Mouse (Mus musculus) thymus, postnatal 0 days (tissue): Measurements from ENCODE around the gene Rhoh. TPM values are rescaled to one million over a fixed set of nuclear protein-coding genes. Genes with fewer than 3 reads are reported as not detected.
A peak's percentile ranks its signal among the peaks of the same experiment; 100 is the strongest.

Experiments
- DNase-seq: peaks from one replicate; pipeline ENCODE4 v3.0.0-alpha.2; 2015; ENCODE audit warnings: low spot score
- polyA plus RNA-seq: library from polyadenylated mRNA; unstranded; fragments of >200 nt; fragmentation: Nextera tagmentation; extraction: Ambion mirVana; gene quantifications from 2 replicates; pipeline ENCODE4 v1.2.1, GENCODE M21; 2015

The Rhoh gene
- polyA plus RNA-seq, 1 experiment from 2014 or later = 206 TPM

DNA sequence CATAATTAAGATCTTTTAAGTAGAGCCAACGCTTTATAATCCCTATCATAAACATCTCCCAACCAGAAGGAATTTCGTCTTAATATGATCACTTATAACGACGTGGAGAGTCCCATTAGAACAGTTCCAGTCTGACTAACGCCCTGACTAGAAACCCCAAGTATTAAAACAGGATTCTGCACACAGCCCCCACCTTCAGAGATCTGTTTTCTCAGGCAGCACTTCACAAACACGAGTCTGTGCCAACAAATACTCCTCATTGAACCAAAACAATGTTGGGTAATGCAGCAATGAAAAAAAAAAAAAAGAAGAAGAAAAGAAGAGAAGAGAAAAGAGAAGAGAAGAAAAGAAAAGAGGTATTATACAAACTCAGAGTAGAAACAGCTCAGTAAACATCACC lies 1.6 kb upstream of the Rhoh start:
- no peak for DNase-seq

DNA sequence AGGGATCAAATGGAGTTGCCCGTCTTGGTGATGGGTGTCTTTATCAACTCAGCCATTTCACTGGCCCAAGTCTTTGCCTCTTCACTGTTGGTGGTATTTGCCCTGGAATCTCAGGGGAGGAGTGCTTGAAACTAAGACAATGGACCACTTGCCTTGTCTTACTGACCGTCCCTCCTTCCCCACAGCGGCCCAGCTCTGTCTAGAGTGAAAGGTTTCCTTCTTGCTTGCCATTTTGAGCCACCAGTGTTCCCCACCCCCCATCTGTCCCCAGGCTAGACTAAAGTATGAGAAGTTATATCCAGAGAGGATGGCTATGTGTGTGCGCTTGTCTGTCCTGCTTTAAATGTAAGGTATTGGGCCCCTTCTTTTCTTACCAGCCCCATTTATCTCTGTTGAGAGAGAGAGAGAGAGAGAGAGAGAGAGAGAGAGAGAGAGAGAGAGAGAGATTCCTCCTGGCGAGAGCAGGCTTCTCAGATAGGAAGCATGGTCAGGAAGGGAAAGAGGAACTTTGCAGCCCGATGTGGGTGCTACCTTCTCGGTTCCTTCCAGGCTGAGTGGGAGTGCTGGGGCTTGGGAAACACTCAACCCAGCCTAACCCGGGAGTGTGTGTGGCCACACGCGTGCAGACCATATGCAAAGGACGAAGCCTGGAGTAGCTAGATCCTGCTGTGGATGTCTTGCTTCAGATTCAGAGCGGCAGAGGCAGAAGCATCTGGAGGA lies 572 bp upstream of the Rhoh start:
- DNase-seq = peak; percentile 37

DNA sequence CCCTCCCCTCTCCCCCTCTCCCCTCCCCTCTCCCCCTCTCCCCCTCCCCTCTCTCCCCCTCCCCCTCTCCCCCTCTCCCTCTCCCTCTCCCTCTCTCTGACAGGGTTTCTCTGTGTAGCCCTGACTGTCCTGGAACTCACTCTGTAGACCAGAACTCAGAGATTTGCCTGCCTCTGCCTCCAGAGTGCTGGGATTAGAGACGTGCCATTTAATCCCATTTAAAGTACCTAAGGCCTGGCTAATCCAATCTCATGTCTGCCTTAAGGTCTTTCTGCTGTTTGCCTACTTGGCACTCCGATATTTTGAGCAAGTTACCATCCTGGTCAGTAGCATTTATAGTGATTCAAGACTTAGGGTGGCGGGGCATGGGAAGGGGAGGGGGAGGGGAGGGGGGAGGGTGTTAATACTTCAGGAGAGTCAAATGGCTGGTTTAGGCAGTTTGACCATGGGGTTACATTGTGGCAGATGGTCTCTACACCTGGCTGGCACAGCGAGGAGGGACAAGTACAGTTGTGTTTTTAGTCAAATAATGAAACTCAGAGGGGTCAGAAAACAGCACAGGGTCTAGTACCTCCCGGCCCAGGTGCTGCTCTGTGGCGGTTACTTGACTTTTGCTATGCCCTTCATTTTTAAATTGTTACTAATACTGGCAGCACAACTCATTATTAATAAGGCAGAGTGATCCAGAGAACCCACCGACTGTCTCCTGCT lies 1.4 kb downstream of the Rhoh start:
- DNase-seq = peak; percentile 23

DNA sequence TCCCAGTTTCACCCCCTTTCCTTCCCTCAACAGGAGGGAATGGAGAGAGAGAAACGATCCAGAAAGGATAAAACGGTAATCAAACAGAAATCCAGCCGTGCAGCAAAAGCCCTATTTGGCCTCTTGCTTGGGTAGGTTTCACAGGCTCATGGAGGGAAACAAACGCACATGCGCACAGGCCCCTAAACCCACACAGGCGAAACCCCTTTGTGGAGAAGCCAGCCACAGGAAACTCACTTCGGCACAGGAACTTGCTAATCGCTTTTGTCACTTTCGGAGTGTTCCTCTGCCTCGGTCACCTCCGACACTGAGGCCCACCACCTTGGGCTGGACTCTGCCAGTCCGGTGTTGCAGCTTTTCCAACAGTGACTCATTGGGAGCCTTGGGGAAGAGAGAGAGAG lies 2.3 kb downstream of the Rhoh start:
- peak; percentile 95 for DNase-seq

DNA sequence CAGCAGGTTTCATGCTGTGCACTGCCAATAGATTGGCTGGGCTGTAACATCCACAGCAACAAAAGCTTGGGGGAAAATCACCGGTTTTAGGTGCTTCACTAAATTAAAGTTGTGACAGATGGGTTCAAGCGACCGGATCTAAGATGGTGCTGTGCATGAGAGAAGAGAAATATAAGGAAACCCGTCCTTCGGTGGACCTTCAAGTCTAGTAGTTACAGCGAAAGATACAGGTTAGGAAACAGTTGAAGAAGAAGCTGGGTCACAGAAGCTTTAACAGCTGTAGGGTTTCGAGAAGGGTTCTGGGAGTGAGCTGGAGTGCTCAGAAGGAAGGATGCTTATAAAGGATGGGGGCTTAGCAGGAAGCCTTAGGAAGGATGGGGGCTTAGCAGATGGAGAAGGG lies 3.5 kb downstream of the Rhoh start:
- DNase-seq = peak; percentile 38

DNA sequence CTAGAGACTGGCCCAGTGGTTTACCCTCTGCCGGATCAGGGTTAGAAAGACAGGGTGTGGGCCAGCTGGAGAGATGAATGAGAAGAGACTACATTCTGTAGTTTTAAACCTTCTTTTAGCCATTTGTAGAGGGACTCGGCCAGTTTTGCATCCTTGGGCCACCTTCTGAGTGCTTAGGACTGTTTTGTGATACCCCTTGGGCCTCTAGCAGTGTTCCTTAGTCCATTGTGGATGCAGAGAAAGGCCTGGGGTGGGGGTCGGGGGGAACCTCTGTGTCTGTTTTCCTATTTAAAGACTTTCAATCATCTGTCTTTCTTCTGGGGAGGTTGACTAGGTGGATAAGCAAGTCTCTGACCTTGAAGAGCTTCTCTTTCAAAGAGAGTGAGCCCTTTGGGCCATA lies 3.9 kb downstream of the Rhoh start:
- DNase-seq = peak; percentile 23

DNA sequence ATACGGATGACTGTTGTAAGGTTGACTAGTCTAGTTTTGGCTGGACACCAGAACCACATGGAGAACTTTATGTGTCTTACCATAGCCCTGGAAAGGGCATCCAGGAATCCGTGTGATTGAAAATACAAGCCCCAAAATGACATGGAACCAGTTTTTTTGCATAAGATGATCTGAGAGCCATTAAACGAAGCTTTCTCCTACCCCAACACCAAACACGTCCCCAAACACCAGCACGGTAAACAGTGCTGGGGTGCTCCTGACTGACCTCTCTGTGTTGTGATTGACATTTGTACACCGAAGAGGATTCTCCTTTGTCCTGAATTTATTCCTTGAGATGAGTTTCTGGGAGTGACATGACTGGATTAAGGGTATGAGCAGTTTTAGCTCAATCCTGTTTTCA lies 5.6 kb downstream of the Rhoh start:
- no peak for DNase-seq

DNA sequence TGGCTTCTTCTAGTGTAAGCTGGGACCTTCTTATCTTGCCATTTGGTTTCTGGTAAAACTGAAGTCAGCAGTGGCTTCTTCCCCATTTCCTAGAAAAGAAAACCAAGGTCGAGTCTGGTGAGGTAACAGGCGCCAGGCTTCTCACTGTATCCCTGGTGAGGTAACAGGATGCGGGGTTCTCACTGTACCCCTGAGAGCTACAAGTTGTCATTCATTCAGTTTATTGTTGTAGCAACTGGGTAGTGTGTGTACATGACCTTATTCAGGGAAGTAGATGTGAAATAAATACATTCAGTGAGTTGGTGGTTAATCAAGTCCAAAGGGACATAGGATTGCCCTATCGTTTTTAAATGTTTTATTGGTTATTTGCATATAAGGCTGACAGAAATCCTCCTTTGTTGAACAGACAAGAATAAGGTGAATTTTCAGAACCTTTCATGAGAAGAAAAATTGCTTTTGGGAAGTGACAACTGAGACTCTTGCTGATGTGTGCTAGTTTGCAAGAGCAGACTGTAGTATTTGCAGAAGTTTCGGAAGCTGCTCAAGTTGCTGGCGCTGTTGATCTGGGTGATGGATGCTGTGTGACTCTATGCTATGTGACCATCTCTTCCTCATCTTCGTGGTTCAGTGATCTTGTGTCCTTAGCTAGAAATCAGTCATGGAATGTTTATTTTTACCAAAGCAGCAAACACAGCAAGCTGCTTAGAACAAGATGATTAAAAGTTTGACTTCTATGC lies 6.5 kb downstream of the Rhoh start:
- peak; percentile 59 for DNase-seq

DNA sequence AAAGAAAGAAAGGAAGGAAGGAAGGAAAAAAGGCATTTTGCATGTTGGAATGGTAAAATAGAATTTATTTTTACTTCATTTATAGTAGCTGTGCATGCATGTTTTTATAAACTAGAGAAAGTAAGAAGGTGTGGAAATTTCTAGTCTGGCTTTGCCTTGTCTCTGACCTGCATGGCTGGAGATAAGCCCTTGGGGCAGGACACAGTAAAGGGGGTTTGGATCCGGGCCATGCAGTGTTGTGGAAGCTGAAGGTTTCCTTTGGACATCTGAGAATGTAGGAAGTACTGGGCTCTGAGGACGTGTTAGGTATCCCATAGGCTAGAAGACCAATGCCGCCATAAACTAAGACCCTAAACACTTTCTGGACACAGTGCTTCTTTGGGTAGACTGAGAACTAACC lies 7.4 kb downstream of the Rhoh start:
- DNase-seq = no peak

DNA sequence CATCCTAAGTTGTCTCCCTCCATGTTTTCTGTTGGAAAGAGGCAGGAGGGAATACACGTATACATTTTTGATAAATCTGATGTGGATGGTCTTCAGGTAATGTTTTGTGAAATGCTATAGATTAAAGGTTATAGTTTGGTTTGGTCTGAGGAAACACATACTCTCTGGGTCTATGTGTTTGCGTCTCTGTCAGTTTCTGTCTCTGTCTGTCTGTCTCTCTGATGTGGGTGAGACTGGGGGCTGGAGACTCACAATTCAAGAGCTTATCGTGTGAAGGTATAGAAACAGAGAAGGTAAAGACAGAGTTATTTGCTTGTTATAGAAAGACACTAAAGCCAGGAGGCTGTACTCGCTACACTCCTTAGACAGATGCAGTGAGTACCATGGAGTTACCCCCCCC lies 8.6 kb downstream of the Rhoh start:
- no peak for DNase-seq

DNA sequence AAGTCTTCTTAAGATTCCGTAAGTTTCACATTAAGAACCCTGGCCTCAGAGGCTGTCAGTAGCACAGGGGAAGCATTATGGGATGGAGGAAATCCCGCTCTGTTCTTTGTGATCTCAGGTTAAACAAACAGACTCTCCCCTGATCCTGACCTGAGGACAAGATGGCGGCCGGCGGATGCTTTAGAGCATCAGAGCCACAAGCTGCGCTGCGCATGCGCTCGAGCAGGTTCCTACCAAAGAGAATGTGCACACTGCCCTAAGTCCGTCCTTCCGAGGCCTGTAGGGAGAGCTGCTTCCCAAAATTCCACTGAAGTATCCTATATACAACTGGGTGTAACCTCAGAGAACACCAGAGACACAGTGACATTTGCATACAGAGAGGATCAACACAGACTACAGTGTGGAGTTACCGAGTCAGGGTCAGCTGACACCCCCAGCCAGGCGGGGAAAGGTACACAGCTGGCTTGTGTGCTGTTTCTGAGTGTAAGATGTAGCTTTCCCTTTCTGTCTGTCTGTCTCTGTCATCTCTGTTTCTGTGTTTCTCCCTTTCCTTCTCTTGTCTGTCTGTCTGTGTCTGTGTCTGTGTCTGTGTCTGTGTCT lies 10.4 kb downstream of the Rhoh start:
- peak; percentile 32 for DNase-seq

DNA sequence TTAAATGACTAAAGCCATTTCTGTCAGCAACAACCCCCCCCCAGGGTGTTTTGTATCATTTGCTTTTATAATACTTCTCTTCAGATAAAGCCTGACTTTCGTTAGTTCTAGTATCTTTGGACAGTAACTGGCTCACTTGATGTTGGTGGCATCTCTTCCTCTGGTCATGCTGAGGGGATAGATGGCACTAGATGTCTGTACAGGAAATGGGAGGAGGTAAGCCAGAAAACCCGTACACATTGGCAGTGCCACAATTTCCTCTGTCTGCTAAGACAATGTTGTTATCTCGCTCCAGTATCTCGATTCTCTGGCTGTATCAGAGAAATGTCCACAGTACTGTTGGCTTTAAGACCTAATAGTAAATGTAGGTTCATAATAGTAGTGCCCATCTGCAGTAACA lies 12.2 kb downstream of the Rhoh start:
- DNase-seq = peak; percentile 35

DNA sequence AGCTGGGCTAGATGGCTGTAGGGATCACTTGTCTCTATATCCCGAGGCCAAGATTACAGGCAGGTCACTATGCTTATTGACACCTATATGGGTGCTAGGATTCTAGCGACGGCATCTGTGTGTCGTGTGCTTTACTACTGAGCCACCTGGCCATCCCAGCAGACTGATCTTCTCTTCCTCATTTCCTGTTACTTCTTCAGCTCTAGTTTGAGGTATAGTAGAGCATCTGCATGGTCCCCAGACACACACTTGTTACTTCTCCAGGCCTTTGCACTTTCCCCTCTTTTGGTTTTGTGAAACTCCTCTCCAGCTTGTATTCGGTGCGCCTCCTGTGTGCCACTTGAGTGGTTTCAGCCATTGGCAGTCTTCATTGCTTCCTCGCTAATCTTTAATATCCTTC lies 14.3 kb downstream of the Rhoh start:
- DNase-seq = peak; percentile 22

DNA sequence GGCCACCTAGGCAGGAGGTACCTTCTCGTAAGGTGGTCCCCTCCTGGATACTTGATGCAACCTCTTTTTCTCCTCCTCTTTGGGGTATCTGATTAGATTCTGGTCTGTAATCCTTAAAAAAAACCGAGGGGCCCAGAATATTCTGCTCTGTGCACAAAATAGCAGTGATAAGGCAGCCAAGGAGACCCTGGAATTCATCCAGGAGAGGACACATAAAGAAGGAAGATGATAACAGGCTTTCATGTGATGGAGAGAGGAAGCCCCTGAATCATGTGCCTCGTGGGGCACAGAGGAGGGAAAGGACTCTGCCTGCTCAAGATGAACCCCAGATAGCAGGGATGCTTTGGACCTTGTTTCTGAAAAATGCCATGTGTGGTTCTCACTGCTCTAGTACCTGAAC lies 17.4 kb downstream of the Rhoh start:
- no peak for DNase-seq

DNA sequence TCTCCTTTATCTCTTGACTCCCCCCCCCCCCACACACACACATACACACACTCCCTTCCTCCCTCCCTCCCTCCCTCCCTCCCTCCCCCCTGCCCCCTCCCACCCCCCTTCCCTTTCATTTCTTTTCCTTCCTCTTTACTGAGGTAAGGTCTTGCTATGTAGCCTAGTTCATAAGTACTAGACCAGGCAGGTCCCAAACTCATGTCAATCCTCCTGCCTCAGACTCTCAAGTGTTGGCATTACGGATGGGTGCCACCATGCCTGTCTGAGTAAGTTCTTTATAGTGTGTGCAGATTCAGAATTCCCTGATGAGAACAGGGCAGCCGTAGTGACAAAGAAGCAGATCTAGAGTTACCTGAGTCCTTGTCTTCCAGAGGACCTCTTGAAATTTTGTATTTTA lies 20.2 kb downstream of the Rhoh start:
- DNase-seq = no peak

DNA sequence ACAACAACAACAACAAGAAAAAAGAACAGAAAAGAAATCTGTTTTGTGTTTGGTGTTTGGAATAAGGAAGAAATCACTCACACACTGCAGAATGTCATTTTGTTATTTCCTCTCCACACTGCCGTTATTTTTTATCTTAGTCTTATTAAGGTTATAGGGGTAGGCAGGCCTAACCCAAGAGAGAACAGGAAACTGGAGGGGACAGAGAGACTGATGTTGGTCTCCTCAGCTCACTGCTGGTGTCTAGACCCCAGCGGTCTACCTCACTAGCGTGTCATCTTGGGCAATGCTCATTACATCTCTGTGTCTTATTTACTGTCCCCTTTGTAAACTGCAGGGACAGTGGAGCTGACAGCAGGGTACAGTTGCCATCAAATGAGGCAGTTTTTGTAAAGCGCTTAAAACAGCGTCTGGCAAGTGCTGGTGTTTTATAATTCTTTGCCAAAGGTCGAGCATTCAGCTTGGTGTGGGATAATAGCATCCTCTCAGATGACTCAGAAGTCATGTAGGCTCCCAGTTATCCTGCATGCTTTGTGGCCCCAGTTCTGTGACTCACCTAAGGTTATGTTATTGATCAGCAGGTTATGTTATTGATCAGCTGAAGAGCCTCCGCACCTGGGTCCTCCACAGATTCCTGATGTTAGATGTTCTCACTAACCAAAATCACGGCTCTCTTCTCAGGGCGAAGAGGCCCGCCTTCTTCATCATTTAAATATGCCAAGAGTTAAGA lies 21.6 kb downstream of the Rhoh start:
- no peak for DNase-seq

DNA sequence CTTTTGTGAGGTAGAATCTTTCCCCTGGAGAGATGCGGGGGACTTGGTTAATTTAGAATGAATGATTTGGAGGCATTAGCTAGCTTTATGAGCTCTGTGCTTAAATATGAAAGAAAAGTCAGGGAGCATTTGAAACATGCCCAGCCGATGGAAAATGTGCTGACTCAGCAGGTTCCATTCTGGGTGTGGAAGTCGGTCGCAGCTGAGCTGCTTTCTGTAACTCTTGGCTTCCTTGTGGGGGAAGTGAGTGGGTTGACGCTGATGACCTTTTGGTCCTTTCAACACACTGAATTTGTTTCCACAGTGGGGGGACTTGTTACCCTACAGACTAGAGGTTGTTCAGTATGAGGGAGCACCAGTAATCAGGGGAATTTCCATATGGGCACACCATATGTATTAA lies 22.3 kb downstream of the Rhoh start:
- DNase-seq = no peak

DNA sequence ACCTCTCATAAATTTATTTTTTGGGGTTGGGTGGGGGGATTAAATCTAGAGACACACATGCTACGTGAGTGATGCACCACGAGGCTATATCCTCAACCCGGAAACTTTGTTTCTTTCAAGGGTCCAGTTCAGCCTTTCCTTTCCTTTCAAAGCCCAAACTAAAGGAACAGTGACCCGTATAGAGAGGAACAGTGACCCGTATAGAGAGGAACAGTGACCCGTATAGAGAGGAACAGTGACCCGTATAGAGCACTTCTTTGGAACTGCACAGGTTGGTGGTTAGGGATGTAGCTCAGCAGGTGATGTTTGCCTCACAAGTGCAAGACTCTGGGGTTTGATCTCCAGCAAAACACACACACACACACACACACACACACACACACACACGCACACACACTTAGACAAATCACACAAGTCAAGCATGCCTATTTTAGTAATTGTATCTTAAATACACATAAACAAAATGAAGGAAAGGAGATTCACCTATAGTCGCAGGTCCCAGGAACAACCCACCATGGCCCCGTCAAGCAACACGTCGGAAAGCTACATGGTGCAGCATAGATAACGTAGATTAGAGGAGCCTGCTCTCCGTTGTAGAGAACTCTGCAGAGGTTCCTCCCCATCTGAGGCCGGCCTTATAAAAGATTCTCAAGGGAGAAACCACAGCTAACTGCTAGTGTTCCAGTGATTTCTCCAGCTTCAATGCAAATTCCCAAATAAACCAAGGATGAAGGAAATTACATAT lies 24.9 kb downstream of the Rhoh start:
- DNase-seq = no peak

DNA sequence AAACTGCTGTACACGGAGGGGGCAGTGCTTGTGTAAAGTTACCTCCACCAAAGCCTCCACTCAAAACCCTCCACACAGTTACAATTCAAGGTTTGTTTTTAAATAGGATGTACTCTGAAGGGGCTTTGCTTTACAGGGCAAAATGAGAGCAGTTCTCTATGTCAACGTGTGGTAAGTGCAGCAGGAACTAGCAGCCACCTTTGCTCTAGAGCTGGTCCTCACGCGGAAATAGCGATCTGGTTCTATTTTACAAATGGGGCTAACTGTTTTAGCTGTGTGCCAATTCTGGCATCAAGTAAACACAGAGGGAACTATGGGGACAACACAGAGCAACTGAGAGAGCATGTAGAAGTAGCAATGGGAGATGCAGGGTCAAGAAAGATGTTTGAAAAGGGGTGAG lies 27.1 kb downstream of the Rhoh start:
- no peak for DNase-seq

DNA sequence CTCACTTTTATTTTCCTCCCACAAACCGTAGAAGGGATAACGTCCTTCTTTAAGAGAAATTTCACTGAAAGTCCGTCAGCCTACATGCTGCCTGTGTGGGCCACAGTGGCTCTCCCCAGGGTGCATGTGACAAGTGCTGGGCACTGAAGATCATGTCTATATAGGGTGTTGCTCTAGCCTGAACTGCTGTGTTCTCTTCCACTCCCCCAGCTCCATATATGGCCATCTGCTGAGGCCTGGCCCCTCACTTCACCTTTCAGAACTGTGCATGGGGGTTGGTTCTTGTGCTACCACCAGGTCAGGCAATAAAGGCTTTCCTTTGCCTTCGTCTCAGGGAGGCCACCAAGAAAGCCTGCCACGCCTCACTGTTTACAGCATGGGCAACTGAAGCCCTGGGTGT lies 28.0 kb downstream of the Rhoh start:
- no peak for DNase-seq
